Mouse (Mus musculus): ENCODE measurements at regions not wholly inside any gene's neighbourhood (a gene's known extent, or its start where the extent isn't known, plus 50 kb on each side); places are given as distances from the start of the nearest gene placed in this dataset.

DNA sequence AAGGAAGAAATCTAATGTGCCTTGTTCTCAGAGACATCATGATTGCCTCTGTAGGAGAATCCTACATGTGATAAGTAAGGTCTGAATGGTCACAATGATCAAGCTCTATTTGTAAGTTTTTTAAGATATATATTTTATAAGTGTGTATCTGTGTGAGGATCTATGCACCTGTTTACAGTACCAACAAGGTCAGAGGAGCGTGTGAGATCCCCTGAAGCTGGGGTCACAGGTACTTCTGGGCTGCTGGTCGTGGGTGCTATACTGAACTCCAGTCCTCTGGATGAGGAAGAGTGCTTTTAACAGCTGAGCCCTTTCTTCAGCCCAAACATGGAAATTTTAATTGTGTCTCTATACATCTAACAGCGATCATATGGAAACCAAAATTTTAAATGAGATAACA lies 181.1 kb upstream of the Topaz1 start:
- DNase-seq (ENCODE audit: extremely low read depth, low read depth, low spot score) = no peak

DNA sequence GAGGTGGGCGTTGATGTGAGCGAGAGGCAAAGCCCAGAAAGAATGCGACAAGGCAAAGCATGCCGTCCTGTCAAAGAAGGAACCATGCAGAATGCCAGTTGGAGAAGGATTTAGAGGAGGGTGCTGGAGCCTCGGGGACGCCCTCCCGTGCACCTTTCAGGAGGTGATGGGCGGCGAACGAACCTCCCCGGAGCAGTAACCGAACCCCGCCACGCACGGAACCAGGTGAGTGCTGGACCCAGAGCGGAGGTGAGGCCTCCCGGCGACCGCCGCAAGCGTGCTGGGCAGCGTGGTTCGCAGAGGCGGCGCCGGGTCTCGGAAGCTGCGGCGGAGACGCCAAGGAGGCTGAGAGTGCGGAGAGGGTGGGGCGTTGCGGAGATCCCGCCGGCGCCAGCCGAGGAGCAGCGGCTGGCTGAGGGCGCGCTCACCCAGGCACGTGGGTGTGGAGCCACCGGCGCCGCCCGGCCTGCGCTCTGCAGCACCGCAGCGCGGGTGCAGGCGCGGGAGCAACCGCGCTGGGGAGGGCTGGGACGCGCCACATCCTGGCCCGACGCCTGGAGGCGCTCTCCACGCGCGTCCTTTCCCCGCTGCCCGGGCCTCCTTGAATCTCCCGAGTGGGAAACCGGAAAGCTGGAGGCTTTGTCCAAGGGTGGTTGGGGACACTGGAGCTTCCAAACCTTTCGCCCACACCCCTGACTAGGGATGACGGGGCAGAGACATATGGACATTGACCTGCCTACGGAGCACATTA lies 178.3 kb upstream of the Topaz1 start:
- no peak for DNase-seq (ENCODE audit: extremely low read depth, low read depth, low spot score)

DNA sequence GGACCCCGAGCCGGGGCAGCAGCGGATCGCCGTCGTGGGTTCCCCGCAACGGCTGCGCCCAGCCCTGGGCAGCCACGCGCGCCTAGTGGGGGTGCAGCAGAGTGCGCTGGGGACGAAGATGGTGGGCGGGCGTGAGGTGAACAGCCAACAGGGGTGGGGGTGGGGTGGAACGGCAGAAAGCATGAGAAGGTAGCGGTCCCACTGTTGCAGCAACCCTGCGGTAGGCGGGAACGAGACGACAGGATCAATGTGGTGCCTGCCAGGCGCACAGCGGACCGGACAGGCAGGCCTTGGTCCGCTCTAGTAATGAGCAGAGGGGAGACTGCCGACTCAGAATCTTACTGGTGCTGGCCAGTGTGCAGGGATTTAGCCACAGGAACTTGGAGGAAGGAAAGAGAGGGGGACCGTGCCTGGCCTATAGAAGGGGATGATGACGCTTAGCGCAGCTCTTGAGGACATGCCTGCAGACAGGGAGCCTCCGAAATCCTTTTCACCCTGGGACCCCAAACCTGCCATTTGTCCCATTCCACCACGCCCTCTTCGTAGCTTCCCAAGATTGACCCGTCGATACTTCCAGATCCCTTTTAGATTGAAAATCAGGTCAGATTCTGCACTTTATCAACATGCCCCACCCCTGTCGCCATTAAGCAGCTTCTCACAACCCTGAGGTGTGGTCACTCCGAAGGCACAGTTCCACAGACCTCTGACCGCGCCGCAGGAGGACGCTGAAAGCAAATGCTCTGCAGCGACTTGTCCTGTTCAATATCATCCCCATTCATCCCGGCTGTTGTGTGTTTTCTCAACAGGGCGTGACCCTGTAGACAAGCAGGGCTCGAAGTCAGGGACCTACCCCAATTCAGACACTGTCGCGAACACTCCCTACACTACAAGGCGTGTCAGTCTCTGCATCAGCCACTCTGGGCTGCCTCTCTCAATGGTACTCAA lies 177.4 kb upstream of the Topaz1 start:
- no peak for DNase-seq (ENCODE audit: extremely low read depth, low read depth, low spot score)

DNA sequence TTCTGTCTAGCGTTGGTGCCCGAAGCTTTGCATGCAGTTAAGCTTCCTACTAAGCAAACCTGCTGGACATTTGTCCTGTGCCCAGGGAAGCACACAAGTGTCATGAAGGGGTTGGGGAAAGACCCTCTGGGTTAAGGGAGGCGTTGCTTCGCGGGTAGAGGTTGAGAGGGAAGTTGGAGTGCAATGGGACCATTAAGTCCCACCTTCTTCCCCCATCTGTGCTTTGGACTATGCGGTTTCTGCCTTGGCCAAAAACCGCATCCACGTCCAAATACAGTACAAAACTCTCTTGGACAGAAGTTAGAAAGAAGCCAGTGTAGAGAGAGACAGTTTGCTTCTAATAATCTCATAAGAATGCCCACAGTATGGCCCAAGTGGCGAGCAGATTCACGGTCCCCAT lies 176.1 kb upstream of the Topaz1 start:
- no peak for DNase-seq (ENCODE audit: extremely low read depth, low read depth, low spot score)

DNA sequence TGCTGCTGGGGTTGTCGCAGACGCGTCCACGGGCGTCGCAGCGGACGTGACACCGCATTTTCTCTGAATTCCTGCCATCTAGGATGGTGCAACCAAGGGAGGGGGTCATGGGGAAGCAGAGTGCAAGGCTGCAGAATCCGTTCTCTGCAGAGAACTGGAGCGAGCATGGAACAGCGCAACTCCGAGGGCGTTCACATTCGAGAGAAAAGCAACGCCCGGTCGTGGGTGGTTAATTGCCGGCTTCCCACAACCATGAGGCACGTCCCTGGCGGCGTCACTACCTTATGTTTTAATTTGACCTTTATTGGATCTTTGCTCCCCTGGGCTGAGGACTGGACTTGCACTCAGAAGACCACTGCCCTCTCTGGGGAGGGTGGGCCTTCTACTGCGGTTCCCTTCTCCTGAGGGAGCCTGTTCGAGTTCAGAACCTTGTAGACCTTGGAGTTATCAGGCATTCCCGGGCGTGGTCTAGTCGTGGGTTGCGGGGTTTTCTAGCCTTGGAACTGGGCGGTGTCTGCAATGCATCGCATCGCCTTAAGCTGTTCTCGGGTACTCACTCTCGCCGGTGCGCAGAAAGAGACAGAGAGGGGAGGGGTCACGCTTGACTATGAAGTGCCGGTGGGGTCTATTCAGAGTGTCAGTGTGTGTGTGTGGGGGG lies 175.6 kb upstream of the Topaz1 start:
- DNase-seq (ENCODE audit: extremely low read depth, low read depth, low spot score) = no peak

DNA sequence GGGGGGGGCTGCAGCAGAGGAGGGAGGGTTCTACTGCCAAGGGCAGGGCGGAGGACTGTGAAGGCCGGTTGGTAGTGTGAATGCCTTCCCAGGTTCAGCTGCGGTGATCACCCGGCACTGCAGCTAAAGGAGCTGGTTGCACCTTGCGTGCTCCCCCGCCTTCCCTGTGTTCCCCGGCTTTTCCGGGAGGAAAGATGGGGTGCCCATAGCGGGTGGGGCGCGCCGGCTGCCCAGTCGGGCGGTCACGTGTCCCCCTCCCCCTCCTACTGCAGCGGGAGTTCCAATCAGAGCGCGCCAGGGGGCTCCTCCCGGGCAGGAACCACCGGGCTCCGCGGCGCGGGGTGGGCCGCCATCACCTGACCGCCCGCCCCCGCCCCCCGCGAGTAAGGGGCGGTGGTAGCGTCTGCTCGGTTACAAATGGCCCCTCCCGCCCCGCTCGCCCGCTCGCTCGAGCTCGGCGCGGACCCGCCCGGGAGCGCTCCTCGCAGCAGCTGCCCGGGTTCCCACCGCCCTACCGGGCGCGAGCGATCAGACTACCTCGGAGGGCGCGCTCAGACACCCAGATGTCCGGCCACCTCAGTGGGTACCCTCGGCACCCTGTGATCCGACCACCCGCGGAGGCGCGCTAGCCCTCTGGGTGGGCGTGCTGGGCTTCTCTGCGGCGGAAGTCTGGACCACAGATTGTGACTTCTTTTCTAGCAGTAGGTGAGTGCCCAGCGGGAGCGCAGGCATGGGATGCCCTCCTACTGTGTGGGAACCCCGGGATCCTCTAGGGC lies 174.9 kb upstream of the Topaz1 start:
- no peak for DNase-seq (ENCODE audit: extremely low read depth, low read depth, low spot score)

DNA sequence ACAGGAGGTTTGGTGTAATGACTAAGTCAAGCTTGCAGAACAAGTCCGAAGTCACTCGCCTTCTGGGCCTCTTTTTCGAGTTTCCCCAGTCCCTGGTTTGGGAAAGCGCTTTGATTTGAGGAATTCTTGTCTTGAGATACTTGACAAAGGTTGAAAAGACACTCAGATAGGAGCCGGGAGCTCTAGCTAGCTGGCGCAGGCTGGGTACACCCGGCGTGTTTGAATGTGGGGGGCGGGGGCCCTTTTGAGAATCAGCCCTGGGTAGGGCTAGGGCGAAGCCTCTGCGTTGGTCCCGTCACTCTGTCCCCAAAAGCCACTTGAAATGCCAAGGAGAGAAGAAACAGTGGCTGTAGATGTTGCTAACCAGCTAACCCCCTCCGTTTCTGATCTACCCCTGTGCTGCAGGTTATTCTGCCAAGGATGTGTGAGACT lies 174.3 kb upstream of the Topaz1 start:
- no peak for DNase-seq (ENCODE audit: extremely low read depth, low read depth, low spot score)

DNA sequence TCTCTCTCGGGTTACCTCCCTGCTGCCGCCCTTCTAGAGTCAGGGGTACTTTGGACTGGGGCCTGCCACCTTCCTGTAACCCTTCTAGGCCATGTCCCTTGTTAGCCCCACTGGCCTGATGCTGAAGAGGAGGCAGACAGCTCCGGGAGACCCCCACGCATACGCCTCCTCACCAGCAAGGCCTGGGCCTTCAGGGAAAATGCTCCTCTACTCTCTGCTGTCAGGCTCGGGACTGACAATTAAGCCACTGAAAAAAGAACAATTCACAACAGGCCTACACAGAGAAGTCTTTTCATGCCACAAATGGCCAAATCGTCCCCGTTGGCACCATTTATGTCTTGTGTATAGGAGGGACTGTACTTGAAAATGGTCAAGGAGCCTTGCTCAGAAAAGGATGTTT lies 161.9 kb upstream of the Topaz1 start:
- DNase-seq (ENCODE audit: extremely low read depth, low read depth, low spot score) = no peak

DNA sequence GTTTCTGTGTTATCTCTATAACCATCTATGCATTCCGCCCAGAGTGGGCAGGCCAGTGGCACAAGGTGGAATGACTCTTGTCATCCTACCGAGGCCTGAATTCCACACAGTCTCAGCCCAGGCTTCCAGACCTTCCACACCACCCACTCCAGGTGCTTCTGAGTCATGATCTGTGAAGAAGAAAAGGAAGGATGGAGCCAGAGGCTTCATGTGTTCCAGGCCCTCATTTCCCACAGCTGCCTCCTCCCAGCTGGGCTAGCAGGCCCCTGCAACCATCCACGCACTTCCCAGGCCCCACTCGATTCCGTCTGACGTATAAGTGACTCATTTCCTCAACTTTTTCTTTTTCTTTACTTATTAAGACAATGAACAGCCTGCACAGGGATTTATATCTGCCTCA lies 160.7 kb upstream of the Topaz1 start:
- DNase-seq (ENCODE audit: extremely low read depth, low read depth, low spot score) = no peak

DNA sequence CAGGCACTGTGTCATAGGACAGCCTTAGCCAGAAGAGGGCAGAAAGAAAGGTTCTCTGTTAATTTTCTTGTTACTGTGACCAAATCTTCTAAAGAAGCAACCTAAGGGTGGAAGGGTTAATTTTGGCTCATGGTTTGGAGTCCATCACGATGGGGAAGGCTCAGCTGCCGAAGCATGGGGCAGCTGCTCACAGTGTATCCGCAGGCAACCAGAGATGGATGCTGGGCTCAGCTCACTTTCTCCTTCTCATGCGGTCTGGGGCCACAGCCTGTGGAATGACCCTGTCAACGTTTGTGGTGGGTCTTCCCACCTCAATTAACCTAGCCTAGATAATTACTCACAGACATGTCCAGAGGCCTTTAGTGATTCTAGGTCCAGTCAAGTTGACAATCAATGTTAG lies 160.2 kb upstream of the Topaz1 start:
- no peak for DNase-seq (ENCODE audit: extremely low read depth, low read depth, low spot score)

DNA sequence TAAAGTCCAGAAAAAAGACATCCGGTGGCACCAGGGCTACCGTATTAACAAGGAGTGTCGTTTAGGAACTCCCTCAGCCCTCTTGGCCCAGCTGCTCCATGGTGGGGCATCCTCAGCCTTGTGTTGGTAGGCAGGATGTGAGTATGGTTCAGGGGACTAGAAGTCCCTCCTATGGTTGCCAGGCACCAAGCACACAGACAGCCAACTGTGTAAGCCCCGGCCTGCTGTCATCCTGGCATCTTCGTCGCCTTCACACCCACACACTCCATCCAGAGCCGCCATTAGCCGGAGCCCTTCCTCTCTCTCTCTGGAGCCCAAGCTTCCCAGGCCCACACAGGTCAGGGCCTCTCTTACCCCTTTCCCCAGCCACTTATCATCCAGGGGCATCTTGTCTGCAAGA lies 158.9 kb upstream of the Topaz1 start:
- DNase-seq (ENCODE audit: extremely low read depth, low read depth, low spot score) = no peak

DNA sequence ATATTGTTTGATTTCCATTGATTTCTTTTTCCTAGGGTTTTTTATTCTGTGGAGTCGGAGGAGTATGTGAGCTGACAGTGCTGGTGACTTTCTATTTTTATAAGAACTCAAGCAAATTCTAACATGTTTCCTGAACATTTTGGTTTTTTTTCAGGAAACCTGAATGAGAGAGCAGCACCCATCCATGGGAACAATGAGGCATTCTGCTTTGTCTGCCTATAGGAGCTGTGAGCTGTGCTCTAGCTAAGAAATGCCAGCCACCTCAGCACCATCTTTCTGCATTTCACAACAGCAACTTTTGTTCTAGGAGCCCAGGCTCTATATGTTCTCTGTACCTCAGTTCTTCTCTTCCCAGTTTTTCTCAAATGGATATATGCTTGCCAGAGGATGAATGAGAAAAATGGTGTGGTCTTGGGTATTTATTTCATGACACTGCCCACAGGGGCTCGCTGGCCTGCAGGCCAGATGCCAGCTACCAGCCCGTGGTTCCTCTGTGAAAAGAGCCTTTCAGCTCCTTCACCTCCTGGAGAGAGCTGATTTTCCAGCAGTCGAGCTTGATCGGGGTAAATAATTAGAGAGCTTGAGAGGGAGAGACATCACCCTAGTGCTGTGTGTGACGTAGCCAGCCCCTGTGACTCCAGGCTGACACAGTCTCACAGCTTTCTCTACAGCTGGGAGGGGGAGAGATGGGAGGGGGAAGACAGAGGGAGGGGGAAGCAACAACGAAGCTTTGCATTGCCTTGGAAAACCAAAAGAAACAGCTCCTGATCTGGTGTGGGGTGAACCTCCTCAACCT lies 154.1 kb upstream of the Topaz1 start:
- no peak for DNase-seq (ENCODE audit: extremely low read depth, low read depth, low spot score)

DNA sequence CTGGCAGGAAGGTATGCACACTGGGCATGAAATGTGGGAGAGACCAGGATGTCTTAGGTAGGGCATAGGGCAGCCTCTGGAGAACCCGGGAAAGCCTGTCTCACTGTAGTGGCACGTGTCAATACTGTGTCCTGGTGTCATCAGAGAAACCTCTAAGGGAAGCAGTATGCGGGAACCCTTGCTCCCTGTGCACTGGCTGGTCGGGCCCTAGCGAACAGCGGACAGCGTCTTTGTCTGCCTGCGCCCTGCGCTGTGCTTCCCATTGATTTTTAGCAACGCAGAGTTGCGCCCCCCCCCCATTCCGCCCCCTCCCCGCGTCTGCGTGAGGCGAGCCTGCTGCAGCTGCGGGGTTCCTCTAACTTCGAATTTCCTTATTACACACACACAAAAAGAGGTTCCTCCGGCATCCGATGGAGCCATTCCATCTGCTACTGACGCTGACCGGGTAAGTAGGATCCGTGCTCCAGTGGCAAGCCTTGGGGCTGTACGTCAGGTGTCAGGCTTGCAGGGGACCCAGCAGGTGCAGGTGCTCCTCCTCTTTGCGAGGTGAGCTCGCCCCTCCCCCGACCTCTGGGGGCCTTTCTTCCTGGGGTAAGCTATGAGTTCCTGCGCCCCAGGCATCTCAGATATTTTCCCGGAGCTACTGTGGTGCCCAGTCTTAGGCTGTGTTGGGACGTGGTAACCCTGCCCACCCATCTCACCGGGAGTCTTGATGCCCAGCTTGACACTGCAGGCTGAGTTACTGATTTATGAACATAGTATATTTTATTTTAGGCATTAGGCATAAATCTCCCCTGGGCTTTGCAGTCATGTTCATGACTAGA lies 151.8 kb upstream of the Topaz1 start:
- no peak for DNase-seq (ENCODE audit: extremely low read depth, low read depth, low spot score)

DNA sequence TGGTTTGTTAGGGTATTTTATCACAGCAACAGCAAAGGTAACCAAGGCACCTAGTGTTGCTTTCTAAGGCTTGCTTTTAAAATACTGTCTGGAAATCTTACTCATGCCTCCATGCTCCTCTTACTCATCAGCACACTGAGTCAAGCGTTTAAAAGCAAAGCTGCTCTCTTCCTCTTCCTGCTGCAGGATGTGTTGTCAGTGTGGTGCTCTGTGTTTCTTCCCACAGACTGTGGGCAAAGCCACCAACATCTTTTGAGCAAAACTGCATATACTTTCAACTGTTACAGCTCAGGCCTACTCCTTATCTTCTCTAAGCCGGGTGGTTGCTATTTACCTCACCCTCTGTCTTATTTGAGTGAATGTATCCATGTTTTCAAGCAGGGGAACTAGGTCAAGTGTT lies 144.0 kb upstream of the Topaz1 start:
- no peak for DNase-seq (ENCODE audit: extremely low read depth, low read depth, low spot score)

DNA sequence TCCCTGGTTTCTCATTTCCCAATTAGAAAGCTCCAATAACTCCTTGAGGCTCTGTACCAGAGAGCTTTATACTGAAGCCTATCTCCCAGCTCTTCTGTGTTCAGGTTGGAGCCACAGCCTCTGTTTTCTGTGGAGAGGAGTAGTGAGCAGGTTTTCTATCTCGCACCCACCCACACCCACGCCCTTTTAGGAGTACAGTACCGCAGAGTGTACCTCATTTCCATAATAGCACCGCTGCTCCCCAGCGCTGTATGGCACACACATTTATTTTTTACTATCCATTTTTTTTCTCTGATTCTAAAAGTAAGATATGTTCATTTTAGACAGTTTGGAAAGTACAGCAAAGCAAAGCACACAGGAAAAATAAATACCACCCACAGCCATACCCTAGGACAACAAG lies 137.5 kb upstream of the Topaz1 start:
- no peak for DNase-seq (ENCODE audit: extremely low read depth, low read depth, low spot score)

DNA sequence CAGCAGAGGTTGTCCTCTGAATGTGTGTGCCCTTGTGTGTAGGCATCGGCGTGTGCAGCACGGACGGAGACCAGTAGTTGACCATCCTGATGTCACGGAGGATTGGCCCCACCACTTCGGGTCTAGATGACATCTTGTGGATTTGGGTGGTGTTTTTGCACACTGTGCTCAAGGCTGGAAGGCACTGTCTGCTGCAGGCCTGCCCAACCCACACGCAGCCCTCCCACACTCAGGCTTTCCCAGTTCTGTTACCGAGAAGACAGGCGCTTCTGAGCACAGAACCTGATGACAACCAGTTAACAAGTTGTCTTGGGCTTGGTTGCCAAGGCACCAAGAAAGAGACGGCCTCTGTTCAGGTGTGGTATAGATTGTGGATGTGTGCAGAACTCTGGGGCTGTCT lies 136.2 kb upstream of the Topaz1 start:
- no peak for DNase-seq (ENCODE audit: extremely low read depth, low read depth, low spot score)

DNA sequence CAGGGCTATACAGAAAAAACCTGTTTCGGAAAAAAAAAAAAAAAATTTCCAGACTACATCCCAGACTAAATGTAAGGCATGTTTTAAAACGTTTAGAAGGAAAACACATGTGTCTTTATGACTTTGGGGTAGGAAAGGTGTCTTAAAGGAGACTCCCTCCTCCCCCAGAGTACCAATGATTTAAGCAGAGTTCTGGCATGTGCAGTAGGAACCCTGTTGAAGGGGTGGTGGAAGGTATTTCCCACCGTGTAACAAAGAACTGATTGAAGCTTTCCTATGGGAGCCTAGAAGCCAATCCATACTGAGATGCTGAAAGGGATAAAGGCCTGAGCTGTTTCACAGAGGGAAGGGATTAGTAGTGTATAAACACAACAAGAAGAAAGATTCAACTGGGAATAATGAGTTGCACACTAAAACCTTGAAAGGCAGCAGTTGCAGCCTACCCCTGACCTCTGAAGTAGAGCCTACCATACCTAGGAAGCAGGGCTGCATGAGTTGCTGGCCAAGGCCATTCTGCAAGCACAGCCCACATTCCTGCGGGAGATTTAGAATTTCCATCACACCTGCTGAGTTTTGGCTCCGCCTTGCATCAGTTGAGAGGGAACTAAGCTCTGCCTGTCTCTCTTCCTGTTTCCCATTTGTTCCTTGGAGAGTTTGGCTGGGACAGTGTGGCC lies 132.4 kb upstream of the Topaz1 start:
- DNase-seq (ENCODE audit: extremely low read depth, low read depth, low spot score) = no peak

DNA sequence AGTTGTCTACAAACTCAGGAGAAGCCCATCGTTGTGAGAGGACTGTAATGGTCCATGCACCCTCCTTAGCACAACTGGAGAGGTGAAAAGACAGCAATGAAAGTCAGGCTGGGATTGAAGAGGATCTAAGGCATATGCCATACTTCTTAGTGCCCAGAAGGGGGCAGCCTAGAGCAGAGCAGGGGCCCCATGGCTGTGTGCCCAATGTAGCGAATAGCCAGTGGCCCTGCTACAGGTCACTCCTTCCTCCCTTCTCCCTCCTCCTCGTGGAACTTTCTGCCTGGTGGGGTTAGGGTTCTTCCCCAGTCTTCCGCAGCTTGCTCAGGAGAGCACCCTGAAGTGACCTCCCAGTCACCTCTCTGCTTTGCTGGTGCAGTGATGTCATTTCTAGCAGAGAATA lies 131.8 kb upstream of the Topaz1 start:
- DNase-seq (ENCODE audit: extremely low read depth, low read depth, low spot score) = no peak

DNA sequence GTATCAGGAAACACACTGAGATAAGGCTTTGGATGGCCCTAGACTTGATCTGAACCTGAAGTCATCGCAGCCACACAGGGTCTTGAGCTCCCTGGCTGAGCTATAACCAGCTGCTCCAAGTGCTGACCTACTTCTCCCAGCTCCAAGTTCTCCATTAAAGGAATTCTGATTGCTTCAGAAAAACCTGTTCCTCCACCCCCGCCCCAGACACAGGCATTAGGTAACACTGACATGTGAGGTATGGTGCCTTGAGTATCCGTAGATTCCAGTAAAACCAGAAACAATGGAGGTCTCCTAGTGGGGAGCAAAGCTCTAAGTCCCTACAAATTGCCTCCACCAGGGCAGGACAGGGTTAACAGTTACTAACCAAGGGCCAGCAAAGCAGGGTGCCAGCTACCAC lies 129.4 kb upstream of the Topaz1 start:
- peak; percentile 57 for DNase-seq (ENCODE audit: extremely low read depth, low read depth, low spot score)

Measured in fat pad, adult 2 months (tissue).